Mouse (Mus musculus) testis, adult 2 months (tissue): ENCODE measurements around the gene Tmem220.

ENCODE experiments used
- CTCF ChIP-seq: fragments of 200-500 bp; IDR thresholded peaks from 2 replicates; pipeline ENCODE4 v1.5.1; 2012; ENCODE audit warnings: low read depth, mild to moderate bottlenecking, inconsistent platforms, low read length, moderate library complexity; ENCODE audit not compliant: control insufficient read depth, insufficient read depth, insufficient replicate concordance
- POLR2A ChIP-seq: fragments of 200-500 bp; IDR thresholded peaks from 2 replicates; pipeline ENCODE4 v1.6.1; 2012; ENCODE audit warnings: low read depth, mild to moderate bottlenecking, inconsistent platforms, low read length, moderate library complexity; ENCODE audit not compliant: control insufficient read depth

GRCm38 (mm10) chr11:67040483-67040882 is 15.5 kb downstream of the Tmem220 start:
- TF ChIP-seq POLR2A (no peak), CTCF (no peak)
